Mouse (Mus musculus): ENCODE measurements at regions not wholly inside any gene's neighbourhood (a gene's known extent, or its start where the extent isn't known, plus 50 kb on each side); places are given as distances from the start of the nearest gene placed in this dataset.

DNA sequence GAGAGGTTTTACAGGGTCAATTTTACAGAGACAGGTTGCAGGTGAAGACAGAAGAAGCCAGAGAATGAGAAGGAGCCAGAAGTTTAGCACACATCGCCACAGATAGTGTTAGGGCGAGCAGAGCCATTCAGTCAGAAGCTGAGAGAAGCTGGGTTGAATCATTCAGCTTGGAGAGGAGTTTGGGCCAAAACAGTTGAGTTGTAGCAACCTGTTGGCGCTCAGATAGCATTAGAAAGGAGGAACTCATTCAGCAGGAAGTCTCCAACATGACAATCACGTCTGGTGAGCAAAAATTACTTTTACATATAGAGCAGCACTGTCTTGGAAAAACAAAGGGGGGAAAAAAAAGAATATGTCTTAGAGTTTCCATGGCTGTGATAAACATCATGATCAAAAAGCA lies 53.2 kb downstream of the Fam43a start:
- no peak for DNase-seq (ENCODE audit: low spot score)

DNA sequence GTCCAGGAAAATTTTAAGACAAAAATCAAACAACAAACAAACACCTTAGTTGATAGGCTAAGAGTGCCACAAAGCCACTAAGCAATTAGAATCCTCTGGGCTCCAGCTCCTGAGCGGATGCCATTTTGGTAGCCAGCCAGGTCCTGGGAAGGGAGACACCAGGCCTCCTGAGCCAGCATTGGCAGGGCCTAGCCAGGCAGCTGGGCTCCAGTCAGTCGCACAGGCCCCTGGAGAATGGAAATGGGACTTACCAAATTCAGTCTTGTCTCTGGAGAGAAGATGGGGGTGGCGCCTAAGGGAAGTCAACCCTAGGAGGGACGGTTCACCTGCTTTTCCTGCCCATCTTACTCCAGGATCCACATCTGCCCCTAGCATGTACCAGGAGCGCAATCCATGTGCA lies 54.3 kb downstream of the Fam43a start:
- peak; percentile 70 for DNase-seq (ENCODE audit: low spot score)

GRCm38 (mm10) chr16:30654226-30654625 lies 54.7 kb downstream of the Fam43a start:
- no peak for DNase-seq (ENCODE audit: low spot score)

DNA sequence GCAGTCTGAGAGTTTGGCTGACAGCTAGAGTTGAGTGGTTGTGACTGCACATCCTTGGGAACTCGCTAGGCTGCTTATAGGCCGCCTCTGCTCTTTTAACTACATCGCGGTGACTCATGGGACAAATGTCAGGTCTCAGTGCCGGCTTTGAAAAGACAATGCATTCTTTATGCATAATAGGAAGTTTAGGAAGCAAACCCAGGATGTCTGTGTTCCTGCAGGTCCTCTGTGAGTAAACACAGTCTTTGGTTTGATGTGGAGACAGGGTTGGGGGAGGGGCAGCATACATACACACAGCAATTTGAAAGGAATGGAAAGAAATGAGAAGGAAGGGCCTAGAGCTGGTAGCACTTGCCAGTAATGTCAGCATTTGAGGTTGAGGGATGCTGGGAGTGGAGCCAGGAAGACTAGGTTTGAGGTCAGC lies 56.3 kb downstream of the Fam43a start:
- no peak for DNase-seq (ENCODE audit: low spot score)

DNA sequence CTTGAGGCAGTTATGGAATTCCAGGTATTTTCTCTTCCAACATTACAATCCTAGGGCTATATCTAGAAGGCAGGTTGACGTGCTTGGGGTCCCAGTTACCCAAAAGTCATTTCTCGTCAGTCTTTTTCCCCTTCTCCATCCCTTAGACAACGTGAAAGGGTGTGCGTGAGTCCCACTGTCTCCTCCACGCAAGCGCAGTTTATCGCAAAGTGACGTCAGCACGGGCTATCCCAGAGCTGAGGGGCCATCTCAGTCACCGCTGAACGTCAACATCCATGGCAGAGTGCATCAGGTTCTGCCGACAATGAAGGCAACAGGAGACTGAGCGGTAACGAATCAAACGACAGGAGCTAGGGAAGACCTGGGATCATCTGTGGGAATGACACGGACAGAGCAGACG lies 57.4 kb downstream of the Fam43a start:
- no peak for DNase-seq (ENCODE audit: low spot score)

GRCm38 (mm10) chr16:30658921-30659320 lies 59.4 kb downstream of the Fam43a start:
- DNase-seq (ENCODE audit: low spot score) = no peak

- peak; percentile 28 for DNase-seq (ENCODE audit: low spot score)
Observed at GRCm38 (mm10) chr16:30661086-30661977, 61.8 kb downstream of the Fam43a start.

GRCm38 (mm10) chr16:30663055-30663454 lies 63.5 kb downstream of the Fam43a start:
- DNase-seq (ENCODE audit: low spot score) = no peak

GRCm38 (mm10) chr16:30663971-30664370 lies 64.4 kb downstream of the Fam43a start:
- DNase-seq (ENCODE audit: low spot score) = no peak

DNA sequence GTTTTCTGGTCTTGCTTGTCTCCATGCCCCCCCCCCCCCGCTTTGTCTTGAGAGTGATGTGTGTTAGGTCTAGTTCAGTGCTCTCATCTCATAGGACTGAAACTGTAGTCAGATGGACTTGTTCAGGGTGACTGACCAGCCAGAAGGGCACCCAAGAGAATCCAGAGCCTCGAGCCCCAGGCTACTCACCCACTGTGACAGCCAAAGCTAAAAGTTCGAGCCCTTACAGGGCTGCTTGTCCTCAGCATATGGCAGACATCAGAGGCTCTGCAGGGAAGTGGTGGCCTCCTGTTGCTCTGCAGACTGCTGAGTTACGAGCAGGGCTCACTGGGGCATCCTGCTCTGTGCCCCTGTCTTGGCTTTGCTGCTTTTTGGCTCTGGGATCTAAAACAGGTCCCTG lies 64.9 kb downstream of the Fam43a start:
- no peak for DNase-seq (ENCODE audit: low spot score)

- DNase-seq (ENCODE audit: low spot score) = no peak
Observed at GRCm38 (mm10) chr16:30665881-30666280, 66.4 kb downstream of the Fam43a start.

DNA sequence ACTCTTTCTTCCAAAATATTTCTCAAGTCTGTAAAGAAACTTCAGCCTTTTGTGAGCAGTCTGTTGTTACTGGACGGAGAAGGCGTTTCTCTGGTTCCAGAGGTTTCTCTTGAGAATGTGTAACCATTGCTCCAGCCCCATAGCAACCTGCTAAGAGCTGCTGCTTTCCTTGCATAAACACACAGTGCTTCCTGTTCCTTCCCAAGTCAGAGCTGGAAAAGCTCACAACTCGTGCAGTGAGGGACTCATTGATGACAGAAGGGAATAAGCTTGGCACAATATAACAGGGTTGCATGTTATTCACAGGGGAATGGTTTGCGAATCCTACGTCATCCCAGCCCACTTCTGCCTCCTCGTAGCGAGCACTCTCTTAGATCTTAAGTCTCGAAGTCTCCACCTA lies 70.4 kb downstream of the Fam43a start:
- no peak for DNase-seq (ENCODE audit: low spot score)

DNA sequence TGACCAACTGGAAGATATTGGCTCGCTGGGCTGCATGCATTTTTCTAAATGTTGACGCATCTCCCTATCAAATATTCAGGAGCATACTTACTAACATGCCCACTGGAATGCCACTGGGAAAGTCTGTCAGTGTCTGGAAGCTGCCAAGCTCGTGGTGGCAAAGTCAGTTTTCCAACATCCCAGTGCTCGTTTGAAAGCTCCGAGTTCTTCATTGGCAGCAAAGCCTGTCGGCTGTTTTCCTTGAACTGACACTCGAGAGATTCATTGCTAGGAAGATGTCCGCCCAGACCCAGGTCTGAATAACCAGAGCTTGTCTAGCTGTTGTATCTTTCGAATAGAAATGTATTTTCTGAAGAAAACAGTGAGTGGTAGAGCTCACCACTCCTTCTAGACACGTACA lies 72.1 kb downstream of the Fam43a start:
- DNase-seq (ENCODE audit: low spot score) = no peak

DNA sequence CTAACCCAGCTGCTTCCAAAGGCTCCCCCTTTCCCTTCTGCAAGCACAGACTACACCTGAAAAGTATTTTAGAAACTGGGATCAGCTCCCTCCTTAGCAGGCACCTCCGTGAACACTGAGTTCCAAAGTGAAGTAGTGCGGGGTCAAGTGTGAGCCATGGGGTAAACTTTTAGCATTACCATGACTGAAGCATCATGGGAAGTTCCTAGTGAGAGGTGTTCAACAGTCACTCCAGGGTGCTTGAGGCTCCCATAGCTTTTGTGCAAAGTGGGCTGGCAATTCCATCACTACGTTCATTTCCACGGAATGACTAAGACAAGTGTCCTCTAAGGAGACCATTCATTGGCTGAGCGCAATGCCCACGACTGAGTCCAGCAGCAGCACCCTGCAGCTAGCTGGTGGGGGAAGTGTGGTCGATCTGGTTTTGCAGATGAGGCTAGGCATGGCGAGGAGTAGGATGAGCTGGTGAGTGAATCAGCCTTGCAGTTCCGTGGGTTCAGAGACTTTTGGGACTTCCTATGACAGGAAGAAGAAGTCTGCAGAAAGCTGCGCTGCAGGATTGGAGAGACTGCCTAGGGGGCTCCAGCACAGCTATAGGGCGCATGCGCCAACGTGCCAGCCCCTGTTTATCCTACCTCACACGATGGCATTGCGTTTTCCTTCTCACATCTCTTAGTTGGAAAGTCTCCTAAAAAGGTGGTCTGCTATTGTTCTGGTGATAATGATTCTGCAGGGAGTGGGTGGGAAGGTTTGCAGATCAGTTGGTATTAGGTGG lies 73.4 kb downstream of the Fam43a start:
- DNase-seq (ENCODE audit: low spot score) = no peak

DNA sequence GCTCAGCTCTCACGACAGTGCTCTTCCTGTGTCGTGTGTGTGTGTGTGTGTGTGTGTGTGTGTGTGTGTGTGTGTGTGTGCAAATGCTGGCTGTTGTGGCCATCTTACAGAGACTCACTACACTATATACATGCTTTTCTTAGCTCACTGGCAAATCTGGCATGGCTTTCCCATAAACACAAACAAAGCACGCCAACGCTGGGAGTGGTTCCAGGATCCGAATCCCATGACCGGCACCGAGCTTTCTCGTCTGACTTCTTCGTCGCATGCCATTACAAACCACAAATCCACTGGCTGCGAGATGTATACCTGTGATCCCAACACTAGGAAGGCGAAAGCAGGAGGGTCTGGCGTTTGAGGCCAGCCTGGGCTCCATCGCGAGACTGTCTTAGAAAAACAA lies 74.1 kb downstream of the Fam43a start:
- DNase-seq (ENCODE audit: low spot score) = no peak

DNA sequence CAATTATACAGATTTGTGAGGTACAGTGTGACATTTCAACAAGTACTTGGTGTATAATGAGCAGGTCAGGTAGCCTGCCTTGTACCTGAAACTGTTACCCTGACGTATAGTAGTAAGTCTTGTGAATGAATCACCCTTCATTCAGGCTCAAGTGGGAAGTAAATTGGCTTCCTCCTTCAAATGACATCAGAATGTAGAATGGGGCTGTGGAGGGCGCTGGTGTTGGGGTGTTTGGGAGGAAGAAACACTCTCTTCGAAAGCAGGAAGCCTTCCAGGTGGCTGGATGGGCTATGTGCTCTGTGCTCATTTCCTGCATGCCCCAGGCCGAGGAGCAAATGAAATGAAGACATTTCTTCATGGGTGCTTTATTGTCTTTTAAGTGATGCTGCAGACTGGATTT lies 76.3 kb downstream of the Fam43a start:
- DNase-seq (ENCODE audit: low spot score) = no peak

- DNase-seq (ENCODE audit: low spot score) = no peak
Observed at GRCm38 (mm10) chr16:30677016-30677415, 77.5 kb downstream of the Fam43a start.

- DNase-seq (ENCODE audit: low spot score) = no peak
Observed at GRCm38 (mm10) chr16:30677896-30678707, 78.6 kb downstream of the Fam43a start.

DNA sequence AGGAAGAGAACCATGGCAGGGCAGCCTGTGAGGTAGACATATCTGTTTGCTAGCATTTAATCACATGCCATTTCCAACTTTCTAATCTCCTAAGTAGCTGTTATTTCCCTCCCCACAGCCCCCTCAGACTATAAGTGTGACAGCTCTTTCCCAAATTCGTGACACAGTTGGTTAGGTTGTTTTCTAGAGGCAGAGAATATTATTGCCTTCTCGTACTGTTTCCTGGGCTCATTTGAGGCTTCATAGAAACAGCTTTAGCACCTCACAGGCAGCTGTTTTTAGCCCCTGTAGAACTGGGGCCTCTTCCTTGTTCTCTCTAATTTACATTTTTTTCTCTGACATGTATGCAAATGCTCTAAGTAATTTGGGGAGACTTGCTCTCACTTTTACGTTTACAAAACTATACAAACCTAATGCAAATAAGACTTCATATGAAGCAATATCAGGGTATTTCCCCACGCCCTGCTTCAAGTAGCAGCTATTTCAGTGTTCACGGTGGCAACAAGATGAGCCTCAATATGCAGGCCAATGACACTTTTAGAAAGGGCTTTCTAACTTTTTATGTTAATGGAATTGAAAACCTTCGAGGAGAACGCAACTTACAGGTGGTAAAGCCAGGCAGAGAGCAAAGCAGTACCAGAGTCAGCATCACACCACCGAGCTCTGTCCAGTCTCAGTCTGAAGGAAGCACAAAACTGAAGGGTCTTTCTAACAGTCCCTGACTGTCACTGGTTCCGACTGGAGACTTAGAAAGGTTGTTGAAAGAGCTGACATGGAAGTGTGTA lies 79.4 kb downstream of the Fam43a start:
- no peak for DNase-seq (ENCODE audit: low spot score)

GRCm38 (mm10) chr16:30679493-30679811 lies 79.9 kb downstream of the Fam43a start:
- no peak for DNase-seq (ENCODE audit: low spot score)

DNA sequence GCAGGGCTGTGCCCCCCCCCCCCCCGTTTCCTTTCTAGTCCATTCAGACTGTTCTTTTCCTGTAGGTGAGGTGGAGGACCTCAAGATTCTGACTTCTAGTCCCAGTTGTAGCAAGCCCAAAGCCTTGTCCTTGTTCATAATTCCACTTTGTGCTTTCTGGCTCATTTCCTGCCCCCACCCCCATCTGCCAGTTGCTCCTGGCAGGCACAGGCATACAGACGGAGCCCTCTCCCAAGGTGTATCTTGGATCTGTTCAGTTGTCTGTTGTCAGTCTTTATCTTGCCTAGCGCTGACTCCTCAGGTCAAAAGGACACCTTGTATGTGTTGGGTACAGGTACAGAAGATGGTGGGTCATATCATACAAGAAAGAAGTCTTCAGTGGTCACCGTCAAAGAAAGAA lies 81.9 kb downstream of the Fam43a start:
- DNase-seq (ENCODE audit: low spot score) = no peak

GRCm38 (mm10) chr16:30683986-30684385 lies 84.5 kb downstream of the Fam43a start:
- peak; percentile 50 for DNase-seq (ENCODE audit: low spot score)

Measured in layer of hippocampus, adult 11-12 months (tissue).